Mouse (Mus musculus) kidney, adult 2 months (tissue): ENCODE measurements at regions not wholly inside any gene's neighbourhood (a gene's known extent, or its start where the extent isn't known, plus 50 kb on each side); places are given as distances from the start of the nearest gene placed in this dataset.

Source experiments
- CTCF ChIP-seq: fragments of 200-500 bp; conservative IDR thresholded peaks from 2 replicates; pipeline ENCODE4 v1.5.1; 2011; ENCODE audit warnings: low read depth, mild to moderate bottlenecking, control low read depth, low read length, moderate library complexity, mixed read lengths; ENCODE audit not compliant: insufficient read depth, insufficient read length
- POLR2A ChIP-seq: fragments of 200-500 bp; IDR thresholded peaks from one replicate; pipeline ENCODE4 v1.6.1; 2011; ENCODE audit warnings: low read depth, low read length, control low read depth

- no peak for TF ChIP-seq POLR2A
- no peak for TF ChIP-seq CTCF
Measured at GRCm38 (mm10) chr4:125328806-125329205, 161.7 kb upstream of the Grik3 start.
